ENCODE assay signal across 11 mouse cellular contexts in the genomic region with DNA sequence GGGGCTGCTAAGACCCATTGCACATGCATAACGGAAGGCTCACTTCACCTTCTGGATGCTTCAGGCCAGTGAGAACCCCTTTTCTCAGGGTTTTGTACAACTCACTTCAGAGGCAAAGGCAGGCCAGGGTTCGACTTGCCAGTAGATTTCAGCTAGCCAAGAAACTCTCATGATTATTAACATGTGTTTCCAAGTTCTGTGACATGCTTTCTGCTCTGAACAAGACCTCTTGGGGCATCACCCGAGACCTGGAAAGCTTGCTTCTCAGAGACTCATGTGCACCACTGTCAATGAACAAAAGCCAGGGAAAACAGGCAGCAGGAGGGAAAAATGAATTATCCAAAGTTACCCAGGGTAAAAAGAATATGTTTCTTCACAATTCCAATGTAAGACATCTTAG.
DNase-seq lines count a peak whose midpoint lies in the region; ATAC-seq and TF ChIP-seq lines count a peak whose summit lies in the region.
"Had no signal": no experiment of that assay in that cellular context is flagged by ENCODE, and none has a peak within 500 bp of the region (broad histone marks: within the 10 kb centered on the region; RNA-seq: fewer than 3 reads in every experiment).

No protein-coding gene starts in this region.

- peak; percentile 33 to 34 for DNase-seq in heart, adult 9 months (ENCODE audit: low spot score in 2 of 2)
- DNase-seq in heart, postnatal 10 days, result no peak
- peak; percentile 34 for DNase-seq in liver, adult 2 months (ENCODE audit: extremely low read depth, low read depth, low spot score)
- DNase-seq in liver, result no peak
- peak; percentile 38 for DNase-seq in Muller cell, postnatal 12 days (ENCODE audit: inconsistent ontology term)
- no peak for DNase-seq in midbrain, embryonic 11.5 days (ENCODE audit: low spot score, missing footprints)

- H3K4me3 ChIP-seq in liver, adult 2 months (ENCODE audit: insufficient read depth, low read depth, low read length), result no peak overlapping the region
- H3K4me3 ChIP-seq in liver, embryonic 16.5 days (ENCODE audit: low read depth, low read length), result no peak overlapping the region
- no peak overlapping the region for H3K4me3 ChIP-seq in midbrain, embryonic 11.5 days (ENCODE audit: low read depth, low read length)
- H3K4me3 ChIP-seq in intestine, embryonic 15.5 days (replicated peaks), result no peak overlapping the region
- H3K4me3 ChIP-seq: layer of hippocampus, adult 2 months; lung, embryonic 15.5 days had no signal

- H3K36me3 ChIP-seq in liver, adult 2 months (ENCODE audit: control insufficient read depth, insufficient read depth, low read length), result peaks cover 24% of the 10 kb centered on the region
- no peaks in the 10 kb centered on the region for H3K36me3 ChIP-seq in liver, embryonic 16.5 days (ENCODE audit: control insufficient read depth, insufficient read depth)
- H3K36me3 ChIP-seq in midbrain, embryonic 11.5 days (ENCODE audit: control insufficient read depth, insufficient read depth, low read length), result no peaks in the 10 kb centered on the region
- H3K36me3 ChIP-seq in intestine, embryonic 15.5 days, result 0 out of 2 replicates have a peak, but pooled peaks cover 3% of the 10 kb centered on the region

- H3K4me2 ChIP-seq in liver, embryonic 16.5 days (ENCODE audit: low read depth, low read length), result 0 out of 2 replicates have a peak overlapping the region, but pooled peaks have one; percentile 10
- H3K4me2 ChIP-seq in midbrain, embryonic 11.5 days, result no peak overlapping the region
- H3K4me2 ChIP-seq in intestine, embryonic 15.5 days (replicated peaks), result no peak overlapping the region
- H3K4me2 ChIP-seq: lung, embryonic 15.5 days had no signal

- TF ChIP-seq POLR2A in liver, adult 2 months (IDR thresholded peaks at IDR 0.05; ENCODE audit: extremely low read depth, insufficient read depth, low read length), result no peak

- ATAC-seq in liver, embryonic 16.5 days (ENCODE audit: low read depth), result no peak
- no peak for ATAC-seq in midbrain, embryonic 11.5 days (ENCODE audit: low FRiP score)
- no peak for ATAC-seq in intestine, embryonic 15.5 days
- ATAC-seq: intestine, postnatal 0 days had no signal

- peak overlapping the region; percentile 6; the same call in 1 of the 2 replicates for H3K27ac ChIP-seq in liver, adult 2 months (replicated peaks; ENCODE audit: insufficient read depth, low read depth, low read length)
- no peak overlapping the region for H3K27ac ChIP-seq in liver, embryonic 16.5 days (ENCODE audit: low read length)
- no peak overlapping the region for H3K27ac ChIP-seq in midbrain, embryonic 11.5 days (ENCODE audit: low read depth, low read length)
- no peak overlapping the region for H3K27ac ChIP-seq in intestine, embryonic 15.5 days
- H3K27ac ChIP-seq: lung, embryonic 15.5 days had no signal

- intact Hi-C loops in heart, postnatal 10 days (cut with DNase I), result loop anchor here (1.0 to 10.0 kb wide), 4 partner anchors 186 to 758 kb away; no protein-coding TSS in a partner anchor

- no peak overlapping the region for H3K9ac ChIP-seq in liver, adult 2 months (ENCODE audit: low read depth, low read length)
- H3K9ac ChIP-seq in liver, embryonic 16.5 days (ENCODE audit: low read depth, low read length), result no peak overlapping the region
- H3K9ac ChIP-seq in midbrain, embryonic 11.5 days (ENCODE audit: low read length), result no peak overlapping the region
- H3K9ac ChIP-seq in intestine, embryonic 15.5 days, result no peak overlapping the region
- H3K9ac ChIP-seq: lung, embryonic 15.5 days had no signal

- peaks cover 39% of the 10 kb centered on the region for H3K4me1 ChIP-seq in liver, adult 2 months (ENCODE audit: control insufficient read depth, insufficient read depth, low read length)
- H3K4me1 ChIP-seq in liver, embryonic 16.5 days (ENCODE audit: control insufficient read depth, low read depth, low read length), result peaks cover 28% of the 10 kb centered on the region
- H3K4me1 ChIP-seq in midbrain, embryonic 11.5 days (ENCODE audit: control insufficient read depth, insufficient read depth, low read length), result peaks cover 28% of the 10 kb centered on the region
- peaks cover 9% of the 10 kb centered on the region for H3K4me1 ChIP-seq in intestine, embryonic 15.5 days (replicated peaks)

- H3K27me3 ChIP-seq in liver, adult 2 months (ENCODE audit: control insufficient read depth, insufficient read depth, low read length), result no peaks in the 10 kb centered on the region
- no peaks in the 10 kb centered on the region for H3K27me3 ChIP-seq in liver, embryonic 16.5 days (ENCODE audit: control insufficient read depth, insufficient read depth, low read depth, low read length)
- no peaks in the 10 kb centered on the region for H3K27me3 ChIP-seq in midbrain, embryonic 11.5 days (ENCODE audit: control insufficient read depth, insufficient read depth, low read length)
- no peaks in the 10 kb centered on the region for H3K27me3 ChIP-seq in intestine, embryonic 15.5 days (replicated peaks)
- H3K27me3 ChIP-seq: lung, embryonic 15.5 days had no signal

- TF ChIP-seq CTCF in liver, adult 2 months (IDR thresholded peaks at IDR 0.05; ENCODE audit: low read depth, low read length), result no peak

- WGBS in liver, adult 2 months, result 43% methylated on average over 3 of the region's 3 CpGs
- WGBS in liver, embryonic 16.5 days (ENCODE audit: insufficient replicate concordance), result 51% methylated on average over 3 of the region's 3 CpGs
- WGBS in midbrain, embryonic 11.5 days, result 72% methylated on average over 3 of the region's 3 CpGs
- WGBS in intestine, embryonic 15.5 days, result 54% methylated on average over 3 of the region's 3 CpGs

- H3K79me2 ChIP-seq in liver, adult 2 months (ENCODE audit: control insufficient read depth, insufficient read depth, low read length), result peaks cover 13% of the 10 kb centered on the region; the same call in 1 of the 2 replicates

- H3K9me3 ChIP-seq in liver, embryonic 16.5 days (replicated peaks; ENCODE audit: control insufficient read depth, low read length), result no peaks in the 10 kb centered on the region
- H3K9me3 ChIP-seq in midbrain, embryonic 11.5 days (ENCODE audit: control insufficient read depth, low read length), result no peaks in the 10 kb centered on the region
- H3K9me3 ChIP-seq in intestine, embryonic 15.5 days, result no peaks in the 10 kb centered on the region
- H3K9me3 ChIP-seq: lung, embryonic 15.5 days had no signal

Comparison
In these comparisons a context has a peak if more than half of its experiments do, and no peak if none do; other contexts are left out.
1. DNase-seq: peak in heart, adult 9 months (2 of 2), liver, adult 2 months (single experiment) and Muller cell, postnatal 12 days (single experiment); none in heart, postnatal 10 days (0 of 2), liver (single experiment) and midbrain, embryonic 11.5 days (single experiment).